Mouse (Mus musculus) intestine, embryonic 16.5 days (tissue): ENCODE results near the gene Lgals4. TPM values are rescaled to one million over a fixed set of nuclear protein-coding genes. Genes with fewer than 3 reads are reported as not detected.

Source experiments
- ATAC-seq: fragments of 200-750 bp; cut with Nextera tagmentation; 2 replicates; pipeline ENCODE4 v1.8.0; 2017; ENCODE audit warnings: moderate TSS enrichment, moderate library complexity
- H3K27ac ChIP-seq: fragments of 300-500 bp; sonication (generic); 2 replicates; pipeline ENCODE4 v1.5.1; 2014; ENCODE audit warnings: mild to moderate bottlenecking, low read length
- H3K27me3 ChIP-seq: fragments of 300-500 bp; sonication (generic); replicated peaks from 2 replicates; pipeline ENCODE4 v1.6.1; 2014; ENCODE audit warnings: low read length, control low read depth, mixed read lengths; ENCODE audit not compliant: control insufficient read depth, insufficient read depth
- H3K36me3 ChIP-seq: fragments of 300-500 bp; sonication (generic); 2 replicates; pipeline ENCODE4 v1.6.1; 2014; ENCODE audit warnings: low read length, control low read depth; ENCODE audit not compliant: control insufficient read depth, insufficient read depth
- H3K4me1 ChIP-seq: fragments of 300-500 bp; sonication (generic); 2 replicates; pipeline ENCODE4 v1.6.1; 2014; ENCODE audit warnings: low read length, control low read depth, mixed read lengths; ENCODE audit not compliant: control insufficient read depth, insufficient read depth
- H3K4me2 ChIP-seq: fragments of 300-500 bp; sonication (generic); 2 replicates; pipeline ENCODE4 v1.6.1; 2014; ENCODE audit warnings: low read depth, low read length, control low read depth
- H3K4me3 ChIP-seq: fragments of 300-500 bp; sonication (generic); 2 replicates; pipeline ENCODE4 v1.5.1; 2014; ENCODE audit warnings: mild to moderate bottlenecking, low read length
- H3K9ac ChIP-seq: fragments of 300-500 bp; sonication (generic); 2 replicates; pipeline ENCODE4 v1.6.1; 2014; ENCODE audit warnings: low read depth, low read length
- H3K9me3 ChIP-seq: fragments of 300-500 bp; sonication (generic); 2 replicates; pipeline ENCODE4 v1.6.1; 2016; ENCODE audit warnings: low read length, control low read depth; ENCODE audit not compliant: control insufficient read depth
- WGBS: fragments of 180-500 bp; shearing (Covaris S2); extraction: QIAGEN DNeasy Blood & Tissue Kit; methylation state at CpG from one replicate; pipeline ENCODE4 v1.1.7; 2014; 5-methylcytosine and 5-hydroxymethylcytosine counted together
- polyA plus RNA-seq: library from polyadenylated mRNA; unstranded; fragments of >200 nt; fragmentation: Nextera tagmentation; extraction: Ambion mirVana; gene quantifications from 2 replicates; pipeline ENCODE4 v1.2.1, GENCODE M21; 2015

Lgals4 gene
- polyA plus RNA-seq, 1 experiment from 2014 or later, result 2,407 TPM

- peaks cover 47% of the 10 kb centered on the region for H3K4me1 ChIP-seq
Measured at GRCm38 (mm10) chr7:28825686-28826401, 7.8 kb upstream of the Lgals4 start.

GRCm38 (mm10) chr7:28826402-28826772 is 7.3 kb upstream of the Lgals4 start:
- no peak for ATAC-seq
- Histone ChIP-seq H3K4me1 (peaks cover 47% of the 10 kb centered on the region), H3K9me3 (no peaks in the 10 kb centered on the region), H3K4me2 (peak overlapping the region; percentile 73), H3K27me3 (no peaks in the 10 kb centered on the region), H3K36me3 (peaks cover 19% of the 10 kb centered on the region), H3K9ac (peak overlapping the region; percentile 75), H3K27ac (peak overlapping the region; percentile 92), H3K4me3 (no peak overlapping the region; the same call in 1 of the 2 replicates)
- WGBS, result 91% methylated on average over 7 of the region's 7 CpGs

More at GRCm38 (mm10) chr7:28825686-28826401, 7.8 kb upstream of the Lgals4 start:
- WGBS, result 50% methylated on average over 11 of the region's 11 CpGs
- H3K4me3 ChIP-seq, result peak overlapping the region; percentile 57
- H3K9ac ChIP-seq, result peak overlapping the region; percentile 75
- no peaks in the 10 kb centered on the region for H3K9me3 ChIP-seq
- no peak for ATAC-seq
- no peaks in the 10 kb centered on the region for H3K27me3 ChIP-seq
- peaks cover 23% of the 10 kb centered on the region for H3K36me3 ChIP-seq
- peak overlapping the region; percentile 73 for H3K4me2 ChIP-seq
- peak overlapping the region; percentile 92 for H3K27ac ChIP-seq

- H3K27ac ChIP-seq, result 0 out of 2 replicates have a peak overlapping the region, but pooled peaks have one; percentile 6
- ATAC-seq, result no peak
- WGBS, result 44% methylated on average over 3 of the region's 3 CpGs
Measured at GRCm38 (mm10) chr7:28827338-28827737, 6.3 kb upstream of the Lgals4 start.

GRCm38 (mm10) chr7:28829821-28830220 is 3.8 kb upstream of the Lgals4 start:
- H3K27ac ChIP-seq, result no peak overlapping the region
- no peak overlapping the region for H3K9ac ChIP-seq
- 93% methylated on average over 8 of the region's 8 CpGs for WGBS
- H3K4me3 ChIP-seq, result no peak overlapping the region
- ATAC-seq, result no peak
- H3K4me1 ChIP-seq, result peaks cover 27% of the 10 kb centered on the region
- no peak overlapping the region for H3K4me2 ChIP-seq
- peaks cover 12% of the 10 kb centered on the region for H3K36me3 ChIP-seq
- no peaks in the 10 kb centered on the region for H3K27me3 ChIP-seq
- H3K9me3 ChIP-seq, result no peaks in the 10 kb centered on the region

More at GRCm38 (mm10) chr7:28827338-28827737, 6.3 kb upstream of the Lgals4 start:
- Histone ChIP-seq H3K4me3 (no peak overlapping the region), H3K9ac (no peak overlapping the region), H3K36me3 (peaks cover 15% of the 10 kb centered on the region), H3K4me2 (no peak overlapping the region), H3K27me3 (no peaks in the 10 kb centered on the region), H3K9me3 (no peaks in the 10 kb centered on the region), H3K4me1 (peaks cover 42% of the 10 kb centered on the region)

GRCm38 (mm10) chr7:28830981-28831380 is 2.7 kb upstream of the Lgals4 start:
- 64% methylated on average over 5 of the region's 5 CpGs for WGBS
- Histone ChIP-seq H3K4me2 (peak overlapping the region; percentile 13), H3K4me3 (no peak overlapping the region), H3K9ac (peak overlapping the region; percentile 56), H3K36me3 (peaks cover 12% of the 10 kb centered on the region), H3K9me3 (no peaks in the 10 kb centered on the region), H3K27ac (peak overlapping the region; percentile 96), H3K4me1 (peaks cover 24% of the 10 kb centered on the region), H3K27me3 (no peaks in the 10 kb centered on the region)
- no peak for ATAC-seq

GRCm38 (mm10) chr7:28831411-28832125 is 2.1 kb upstream of the Lgals4 start:
- Histone ChIP-seq H3K27me3 (no peaks in the 10 kb centered on the region), H3K4me2 (peak overlapping the region; percentile 13), H3K4me3 (peak overlapping the region; percentile 2; the same call in 1 of the 2 replicates), H3K9me3 (no peaks in the 10 kb centered on the region), H3K27ac (peak overlapping the region; percentile 96), H3K9ac (peak overlapping the region; percentile 56), H3K4me1 (peaks cover 18% of the 10 kb centered on the region), H3K36me3 (peaks cover 12% of the 10 kb centered on the region)
- ATAC-seq, result peak; percentile 27
- WGBS, result 71% methylated on average over 17 of the region's 17 CpGs

- peak overlapping the region; percentile 43 for H3K4me2 ChIP-seq
- peak; percentile 77 for ATAC-seq
- H3K27ac ChIP-seq, result peak overlapping the region; percentile 96
- no peaks in the 10 kb centered on the region for H3K9me3 ChIP-seq
- WGBS, result 43% methylated on average over 6 of the region's 6 CpGs
- peaks cover 12% of the 10 kb centered on the region for H3K36me3 ChIP-seq
- H3K9ac ChIP-seq, result peak overlapping the region; percentile 56
- peaks cover 18% of the 10 kb centered on the region for H3K4me1 ChIP-seq
- no peaks in the 10 kb centered on the region for H3K27me3 ChIP-seq
- H3K4me3 ChIP-seq, result peak overlapping the region; percentile 14; the same call in 1 of the 2 replicates
Measured at GRCm38 (mm10) chr7:28832137-28832536, 1.5 kb upstream of the Lgals4 start.

GRCm38 (mm10) chr7:28836936-28837335 is 3.3 kb downstream of the Lgals4 start:
- 77% methylated on average over 5 of the region's 5 CpGs for WGBS
- ATAC-seq, result no peak
- Histone ChIP-seq H3K27me3 (no peaks in the 10 kb centered on the region), H3K9me3 (no peaks in the 10 kb centered on the region), H3K9ac (peak overlapping the region; percentile 74), H3K27ac (peak overlapping the region; percentile 75), H3K4me3 (peak overlapping the region; percentile 49), H3K36me3 (no peaks in the 10 kb centered on the region), H3K4me2 (peak overlapping the region; percentile 60), H3K4me1 (no peaks in the 10 kb centered on the region)

GRCm38 (mm10) chr7:28838331-28838730 is 4.7 kb downstream of the Lgals4 start:
- peak overlapping the region; percentile 75 for H3K27ac ChIP-seq
- WGBS, result 58% methylated on average over 9 of the region's 9 CpGs
- no peaks in the 10 kb centered on the region for H3K27me3 ChIP-seq
- peak overlapping the region; percentile 49 for H3K9ac ChIP-seq
- H3K4me2 ChIP-seq, result peak overlapping the region; percentile 60
- no peaks in the 10 kb centered on the region for H3K4me1 ChIP-seq
- H3K9me3 ChIP-seq, result no peaks in the 10 kb centered on the region
- ATAC-seq, result peak; percentile 60
- H3K4me3 ChIP-seq, result peak overlapping the region; percentile 32
- H3K36me3 ChIP-seq, result no peaks in the 10 kb centered on the region
